Mouse (Mus musculus) liver, embryonic 14.5 days (tissue): ENCODE data around the gene Ascl2.
A peak's percentile ranks its signal among the peaks of the same experiment; 100 is the strongest.

Experiments
- CTCF ChIP-seq: IDR thresholded peaks from 2 replicates; pipeline ENCODE4 v1.5.1; 2016; ENCODE audit warnings: antibody characterized with exemption, low read depth, control low read depth
- EP300 ChIP-seq: IDR thresholded peaks from 2 replicates; pipeline ENCODE4 v1.6.1; 2016; ENCODE audit warnings: antibody characterized with exemption, low read depth

DNA sequence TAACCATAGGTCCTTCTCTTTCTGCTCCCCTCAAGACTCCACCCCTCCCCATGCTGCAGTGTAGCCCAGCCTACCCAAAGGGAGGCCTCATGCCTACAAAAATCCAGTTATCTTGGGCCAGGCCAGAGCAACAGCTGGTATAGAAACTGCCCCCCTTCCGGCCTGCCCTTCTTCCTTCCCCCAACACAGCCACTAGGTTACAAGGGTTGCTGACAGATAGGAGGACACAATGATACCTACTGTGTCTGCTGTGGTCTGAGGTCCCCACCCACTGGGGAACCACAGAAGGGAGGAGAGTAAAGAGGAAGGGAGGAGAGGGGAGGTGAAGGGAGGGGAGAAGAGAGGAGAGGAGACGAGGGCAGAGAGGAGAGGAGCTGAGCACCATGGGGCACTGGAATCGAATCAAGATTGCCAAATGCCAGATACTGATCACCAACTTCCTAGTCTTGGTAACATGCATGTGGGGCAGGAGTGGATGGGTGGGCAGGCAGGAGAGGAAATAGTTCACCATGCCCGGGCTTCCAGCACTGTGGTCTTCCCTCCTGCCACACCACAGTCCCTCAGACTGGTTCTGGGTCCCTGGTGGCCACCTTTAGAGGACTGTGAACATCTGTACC lies 35.8 kb upstream of the Ascl2 start, which contains the start of gene Tspan32:
- TF ChIP-seq CTCF (peak; percentile 28; the same call in 1 of the 2 replicates), EP300 (peak; percentile 60; the same call in 1 of the 2 replicates)
